In genomic region chr9:120656976-120657375, GRCm38 (mm10) we compare ENCODE assay signal across 8 mouse cellular contexts.
DNase-seq lines count a peak whose midpoint lies in the region; ATAC-seq and TF ChIP-seq lines count a peak whose summit lies in the region.

No protein-coding gene starts in this region.

- intact Hi-C loops in left cerebral cortex, adult 2 months (cut with DNase I): no loop called here
- intact Hi-C loops in left cerebral cortex, postnatal 14 days (cut with DNase I): loop anchor here (10.0 kb wide), 1 partner anchor 52 kb away; no protein-coding TSS in a partner anchor

- no peak for ATAC-seq in CD4-positive, CD25-positive, alpha-beta regulatory T cell, adult 4 months
- ATAC-seq in megakaryocyte progenitor cell, adult 5-6 weeks (replicated peaks; ENCODE audit: poor library complexity): peak; percentile 57; the same call in 1 of the 2 replicates

- TF ChIP-seq CTCF in left cerebral cortex, adult 2 months (IDR thresholded peaks at IDR 0.05): peak; percentile 65

- H3K27ac ChIP-seq in left cerebral cortex, adult 2 months: no peak overlapping the region

- DNase-seq in CD4-positive, CD25-positive, alpha-beta regulatory T cell, adult 2 months (ENCODE audit: low read depth, low spot score): peak; percentile 67
- DNase-seq in left cerebral cortex, adult 2 months (ENCODE audit: extremely low spot score in 1 of 2, low spot score in 2 of 2): no peak
- no peak for DNase-seq in left cerebral cortex, postnatal 14 days (ENCODE audit: low spot score in 2 of 2)
- DNase-seq in embryo, embryonic 10.5 days (ENCODE audit: low spot score): peak; percentile 81
- no peak for DNase-seq in left cerebral cortex, adult 8-10 months (ENCODE audit: low spot score in 2 of 2)
- no peak for DNase-seq in right cerebral cortex, adult 2 months (ENCODE audit: low spot score in 2 of 2)

- no peak overlapping the region for H3K4me3 ChIP-seq in left cerebral cortex, adult 2 months

Comparison
In these comparisons a context has a peak if more than half of its experiments do, and no peak if none do; other contexts are left out.
1. DNase-seq: peak in CD4-positive, CD25-positive, alpha-beta regulatory T cell, adult 2 months (single experiment) and embryo, embryonic 10.5 days (single experiment); none in left cerebral cortex, adult 2 months (0 of 2), left cerebral cortex, postnatal 14 days (0 of 2), left cerebral cortex, adult 8-10 months (0 of 2) and right cerebral cortex, adult 2 months (0 of 2).